Mouse (Mus musculus) liver, embryonic 11.5 days (tissue): ENCODE data around the gene 6430550D23Rik. TPM values are rescaled to one million over a fixed set of nuclear protein-coding genes. Genes with fewer than 3 reads are reported as not detected.

Source experiments
- ATAC-seq: fragments of 200-750 bp; cut with Nextera tagmentation; replicated peaks from 2 replicates; pipeline ENCODE4 v1.8.0; 2017; ENCODE audit warnings: moderate number of reproducible peaks, mild to moderate bottlenecking, moderate TSS enrichment, moderate library complexity; ENCODE audit not compliant: low FRiP score
- DNase-seq: peaks from one replicate; pipeline ENCODE4 v3.0.0-alpha.2; 2017; ENCODE audit warnings: low spot score
- H3K27ac ChIP-seq: fragments of 300-500 bp; sonication (generic); 2 replicates; pipeline ENCODE4 v1.5.1; 2014; ENCODE audit warnings: mild to moderate bottlenecking, low read depth, low read length, control low read depth
- H3K27me3 ChIP-seq: fragments of 300-500 bp; sonication (generic); replicated peaks from 2 replicates; pipeline ENCODE4 v1.6.1; 2014; ENCODE audit warnings: low read length, mixed read lengths; ENCODE audit not compliant: control insufficient read depth, insufficient read depth
- H3K36me3 ChIP-seq: fragments of 300-500 bp; sonication (generic); 2 replicates; pipeline ENCODE4 v1.6.1; 2014; ENCODE audit warnings: mild to moderate bottlenecking, low read length, moderate library complexity, mixed read lengths; ENCODE audit not compliant: control insufficient read depth, insufficient read depth
- H3K4me1 ChIP-seq: fragments of 300-500 bp; sonication (generic); replicated peaks from 2 replicates; pipeline ENCODE4 v1.6.1; 2014; ENCODE audit warnings: low read length, mixed read lengths; ENCODE audit not compliant: control insufficient read depth, insufficient read depth
- H3K4me2 ChIP-seq: fragments of 300-500 bp; sonication (generic); 2 replicates; pipeline ENCODE4 v1.6.1; 2014; ENCODE audit warnings: mild to moderate bottlenecking, control low read depth, moderate library complexity
- H3K4me3 ChIP-seq: fragments of 300-500 bp; sonication (generic); 2 replicates; pipeline ENCODE4 v1.5.1; 2014; ENCODE audit warnings: low read depth, low read length, control low read depth
- H3K9ac ChIP-seq: fragments of 300-500 bp; sonication (generic); 2 replicates; pipeline ENCODE4 v1.6.1; 2014; ENCODE audit warnings: low read depth, low read length, control low read depth
- H3K9me3 ChIP-seq: fragments of 300-500 bp; sonication (generic); 2 replicates; pipeline ENCODE4 v1.6.1; 2016; ENCODE audit warnings: low read length, inconsistent platforms, mixed read lengths; ENCODE audit not compliant: control insufficient read depth
- WGBS: fragments of 180-500 bp; shearing (Covaris S2); extraction: QIAGEN DNeasy Blood & Tissue Kit; methylation state at CpG from one replicate; pipeline ENCODE4 v1.1.7; 2014; 5-methylcytosine and 5-hydroxymethylcytosine counted together
- polyA plus RNA-seq: library from polyadenylated mRNA; unstranded; fragments of >200 nt; fragmentation: Nextera tagmentation; extraction: Ambion mirVana; gene quantifications from 2 replicates; pipeline ENCODE4 v1.2.1, GENCODE M21; 2014

Gene 6430550D23Rik
- polyA plus RNA-seq, 1 experiment from 2014 or later, result 2.8 TPM

DNA sequence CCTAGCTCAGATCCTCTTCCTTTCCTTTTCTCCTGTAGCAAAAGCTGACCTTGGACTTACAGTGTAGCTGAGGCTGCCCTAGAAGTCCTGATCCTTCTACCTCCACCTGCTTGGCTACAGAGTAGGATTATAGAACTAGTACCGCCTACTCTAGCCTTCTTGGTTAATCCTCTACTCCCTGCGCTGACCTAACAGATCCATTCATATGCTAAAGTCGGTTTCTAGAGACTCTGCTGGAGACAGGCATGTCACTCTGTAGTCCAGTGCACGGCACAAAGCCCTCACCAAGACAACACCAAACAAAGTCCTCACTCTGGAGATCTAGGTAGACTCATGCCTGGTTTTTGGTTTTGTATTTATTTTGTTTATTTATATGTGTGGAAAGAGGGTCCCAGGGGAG is 61.3 kb downstream of the 6430550D23Rik start:
- Histone ChIP-seq H3K9me3 (no peaks in the 10 kb centered on the region), H3K27me3 (no peaks in the 10 kb centered on the region), H3K4me2 (no peak overlapping the region), H3K4me1 (peaks cover 6% of the 10 kb centered on the region), H3K36me3 (no peaks in the 10 kb centered on the region), H3K4me3 (no peak overlapping the region), H3K9ac (no peak overlapping the region), H3K27ac (no peak overlapping the region)
- WGBS, result 40% methylated on average over 4 of the region's 4 CpGs
- no peak for ATAC-seq
- no peak for DNase-seq

DNA sequence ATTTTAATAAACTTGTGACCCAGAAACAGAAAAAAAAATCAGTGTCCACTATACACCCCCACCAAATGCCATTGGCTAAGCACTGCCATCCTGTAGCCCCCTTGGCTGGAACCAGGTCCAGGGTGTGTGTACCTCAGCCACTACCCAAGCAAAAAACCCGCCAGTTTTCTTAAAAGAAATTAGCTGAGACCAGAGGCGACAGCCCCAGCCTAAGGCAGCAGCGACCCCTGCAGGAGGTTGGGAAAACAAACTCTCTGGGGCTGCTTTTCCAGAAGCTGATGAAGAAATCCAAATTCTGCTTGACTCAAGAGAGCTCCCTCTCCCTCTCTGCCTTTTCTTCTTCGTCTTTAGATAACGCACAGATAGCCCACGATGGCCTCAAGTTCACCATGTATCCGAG is 61.7 kb downstream of the 6430550D23Rik start:
- Histone ChIP-seq H3K4me3 (no peak overlapping the region), H3K9ac (no peak overlapping the region), H3K4me2 (no peak overlapping the region), H3K36me3 (no peaks in the 10 kb centered on the region), H3K27me3 (no peaks in the 10 kb centered on the region), H3K4me1 (peaks cover 6% of the 10 kb centered on the region), H3K27ac (no peak overlapping the region), H3K9me3 (no peaks in the 10 kb centered on the region)
- 2% methylated on average over 7 of the region's 7 CpGs for WGBS
- DNase-seq, result peak; percentile 60
- ATAC-seq, result 0 out of 2 replicates have a peak, but pooled peaks have one; percentile 29

- Histone ChIP-seq H3K9me3 (no peaks in the 10 kb centered on the region), H3K27ac (no peak overlapping the region), H3K4me1 (peaks cover 6% of the 10 kb centered on the region), H3K36me3 (no peaks in the 10 kb centered on the region), H3K27me3 (no peaks in the 10 kb centered on the region), H3K4me2 (no peak overlapping the region), H3K4me3 (no peak overlapping the region), H3K9ac (no peak overlapping the region)
- 81% methylated on average over 5 of the region's 5 CpGs for WGBS
- ATAC-seq, result no peak
- no peak for DNase-seq
These were observed 62.2 kb downstream of the 6430550D23Rik start for GRCm38 (mm10) chr2:155945580-155945979.

- Histone ChIP-seq H3K4me2 (no peak within 1 kb of the TSS), H3K27ac (no peak within 1 kb of the TSS), H3K9ac (no peak within 1 kb of the TSS), H3K4me3 (no peak within 1 kb of the TSS), H3K9me3 (no peaks in the 10 kb centered on the region), H3K4me1 (peaks cover 6% of the 10 kb centered on the region), H3K36me3 (no peaks in the 10 kb centered on the region), H3K27me3 (no peaks in the 10 kb centered on the region)
- no peak for DNase-seq
- ATAC-seq, result no peak
- WGBS, result 63% methylated on average over 13 of the region's 13 CpGs
These were observed 62.7 kb downstream of the 6430550D23Rik start, which contains the start of gene Gdf5 for GRCm38 (mm10) chr2:155945124-155945523. Gdf5 (minus strand) TSS chr2:155945367.

GRCm38 (mm10) chr2:155944685-155945084 is 63.1 kb downstream of the 6430550D23Rik start:
- no peak overlapping the region for H3K4me3 ChIP-seq
- H3K9me3 ChIP-seq, result no peaks in the 10 kb centered on the region
- no peak overlapping the region for H3K4me2 ChIP-seq
- WGBS, result 83% methylated on average over 4 of the region's 4 CpGs
- H3K27me3 ChIP-seq, result no peaks in the 10 kb centered on the region
- H3K9ac ChIP-seq, result no peak overlapping the region
- no peaks in the 10 kb centered on the region for H3K36me3 ChIP-seq
- H3K4me1 ChIP-seq, result peaks cover 6% of the 10 kb centered on the region
- DNase-seq (no peak), ATAC-seq (no peak)
- no peak overlapping the region for H3K27ac ChIP-seq

DNA sequence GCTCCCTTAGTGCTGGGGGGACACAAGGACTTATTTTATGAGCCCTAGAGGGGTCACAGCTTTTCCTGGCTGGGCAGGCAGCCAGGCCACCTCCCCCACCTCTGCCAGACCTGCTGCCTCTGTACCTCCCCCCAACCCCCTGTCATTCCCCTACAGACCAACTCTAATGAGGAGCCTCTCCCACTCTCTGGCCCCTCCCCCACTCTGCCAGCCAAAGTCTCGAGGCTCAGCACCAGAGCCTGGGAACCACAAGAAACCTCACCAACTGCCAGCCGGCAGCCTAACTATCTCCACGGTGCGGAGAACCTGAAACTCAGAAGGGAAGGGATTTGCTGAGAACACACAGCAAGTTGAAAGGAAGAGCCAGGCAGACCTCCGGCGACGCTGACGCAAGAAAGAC is 64.3 kb downstream of the 6430550D23Rik start:
- Histone ChIP-seq H3K4me2 (peak overlapping the region; percentile 50), H3K9me3 (no peaks in the 10 kb centered on the region), H3K4me1 (peaks cover 6% of the 10 kb centered on the region), H3K9ac (0 out of 2 replicates have a peak overlapping the region, but pooled peaks have one; percentile 25), H3K27me3 (no peaks in the 10 kb centered on the region), H3K36me3 (no peaks in the 10 kb centered on the region), H3K4me3 (no peak overlapping the region), H3K27ac (no peak overlapping the region)
- ATAC-seq (no peak), DNase-seq (no peak)
- 9% methylated on average over 8 of the region's 8 CpGs for WGBS

- no peaks in the 10 kb centered on the region for H3K36me3 ChIP-seq
- ATAC-seq (no peak), DNase-seq (no peak)
- no peak overlapping the region for H3K4me3 ChIP-seq
- no peak overlapping the region for H3K4me2 ChIP-seq
- WGBS, result 88% methylated on average over 40 of the region's 40 CpGs
- H3K4me1 ChIP-seq, result 0 out of 2 replicates have a peak, but pooled peaks cover 6% of the 10 kb centered on the region
- no peaks in the 10 kb centered on the region for H3K9me3 ChIP-seq
- H3K9ac ChIP-seq, result no peak overlapping the region
- H3K27ac ChIP-seq, result no peak overlapping the region
- H3K27me3 ChIP-seq, result no peaks in the 10 kb centered on the region
These were observed 65.9 kb downstream of the 6430550D23Rik start for GRCm38 (mm10) chr2:155941697-155942442.

DNA sequence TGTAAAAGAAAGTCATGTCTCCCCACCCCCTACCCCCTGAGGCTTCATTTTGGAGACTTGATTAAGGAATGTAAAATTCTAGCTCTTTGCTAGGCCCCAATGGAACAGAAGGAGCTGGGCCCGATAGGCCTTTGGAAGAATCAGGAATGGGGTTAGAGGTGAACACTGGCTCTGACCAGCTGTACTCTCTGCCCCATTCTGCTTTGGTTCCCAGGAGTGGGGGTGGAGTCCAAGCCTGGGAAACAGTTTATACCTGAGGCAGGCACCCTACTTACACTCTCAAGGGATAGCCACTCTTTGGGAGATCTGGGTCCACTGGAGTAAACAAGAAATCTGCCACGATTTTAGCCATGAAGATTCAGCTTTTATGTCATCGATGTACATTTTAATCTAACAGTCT is 67.1 kb downstream of the 6430550D23Rik start, which contains the start of gene Gm15557:
Gene Gm15557 (plus strand): TSS at position 48 of the 400 bp plus-strand sequence.
- DNase-seq, result no peak
- H3K36me3 ChIP-seq, result no peaks in the 10 kb centered on the region
- 79% methylated on average over 3 of the region's 3 CpGs for WGBS
- no peak within 1 kb of the TSS for H3K27ac ChIP-seq
- H3K9ac ChIP-seq, result no peak within 1 kb of the TSS
- 0 out of 2 replicates have a peak, but pooled peaks cover 6% of the 10 kb centered on the region for H3K4me1 ChIP-seq
- no peaks in the 10 kb centered on the region for H3K27me3 ChIP-seq
- H3K4me3 ChIP-seq, result no peak within 1 kb of the TSS
- ATAC-seq, result no peak
- no peak within 1 kb of the TSS for H3K4me2 ChIP-seq
- no peaks in the 10 kb centered on the region for H3K9me3 ChIP-seq
